Mouse (Mus musculus) liver, embryonic 12.5 days (tissue): ENCODE measurements around the gene Olfr918. TPM values are rescaled to one million over a fixed set of nuclear protein-coding genes. Genes with fewer than 3 reads are reported as not detected.
A peak's percentile ranks its signal among the peaks of the same experiment; 100 is the strongest.

Experiments used
- ATAC-seq: fragments of 200-750 bp; cut with Nextera tagmentation; 2 replicates; pipeline ENCODE4 v1.8.0; 2017; ENCODE audit warnings: moderate number of reproducible peaks, mild to moderate bottlenecking, moderate library complexity
- H3K27ac ChIP-seq: fragments of 300-500 bp; sonication (generic); 2 replicates; pipeline ENCODE4 v1.5.1; 2016; ENCODE audit warnings: mild to moderate bottlenecking
- H3K27me3 ChIP-seq: fragments of 300-500 bp; sonication (generic); replicated peaks from 2 replicates; pipeline ENCODE4 v1.6.1; 2016; ENCODE audit warnings: mild to moderate bottlenecking, moderate library complexity
- H3K36me3 ChIP-seq: fragments of 300-500 bp; sonication (generic); 2 replicates; pipeline ENCODE4 v1.6.1; 2016; ENCODE audit warnings: mild to moderate bottlenecking, moderate library complexity
- H3K4me1 ChIP-seq: fragments of 300-500 bp; sonication (generic); 2 replicates; pipeline ENCODE4 v1.6.1; 2016
- H3K4me2 ChIP-seq: fragments of 300-500 bp; sonication (generic); 2 replicates; pipeline ENCODE4 v1.6.1; 2016; ENCODE audit warnings: mild to moderate bottlenecking, moderate library complexity
- H3K4me3 ChIP-seq: fragments of 300-500 bp; sonication (generic); 2 replicates; pipeline ENCODE4 v1.5.1; 2016; ENCODE audit warnings: mild to moderate bottlenecking, moderate library complexity
- H3K9ac ChIP-seq: fragments of 300-500 bp; sonication (generic); 2 replicates; pipeline ENCODE4 v1.6.1; 2016; ENCODE audit warnings: mild to moderate bottlenecking, moderate library complexity
- H3K9me3 ChIP-seq: fragments of 300-500 bp; sonication (generic); replicated peaks from 2 replicates; pipeline ENCODE4 v1.6.1; 2016; ENCODE audit warnings: mild to moderate bottlenecking, moderate library complexity
- WGBS: fragments of 180-500 bp; shearing (Covaris S2); methylation state at CpG from one replicate; pipeline ENCODE4 v1.1.7; 2016; ENCODE audit not compliant: insufficient replicate concordance; 5-methylcytosine and 5-hydroxymethylcytosine counted together
- polyA plus RNA-seq: library from polyadenylated mRNA; unstranded; fragments of >200 nt; fragmentation: Nextera tagmentation; extraction: Ambion mirVana; gene quantifications from 2 replicates; pipeline ENCODE4 v1.2.1, GENCODE M21; 2016

Gene Olfr918
- not detected in 2 replicates for polyA plus RNA-seq

DNA sequence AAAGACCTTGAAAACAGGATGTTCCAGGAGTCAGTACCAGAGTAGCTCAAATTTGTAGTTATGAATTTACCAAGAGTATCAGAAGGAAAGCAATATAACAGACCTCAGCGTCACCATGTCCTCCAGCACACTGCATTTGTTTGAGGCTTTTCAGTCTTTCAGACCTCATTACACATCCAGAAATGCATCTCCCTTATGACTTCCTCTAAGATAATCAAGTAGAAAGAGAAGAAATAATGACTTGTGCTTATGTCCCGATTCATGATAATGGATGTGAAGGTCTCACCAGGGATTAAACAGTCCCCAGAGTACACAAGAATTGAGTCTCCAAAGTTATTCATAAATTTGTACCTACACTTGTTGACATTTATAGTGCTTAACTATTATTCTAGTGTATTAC lies at the start of gene Olfr918:
Gene Olfr918 (minus strand): TSS at position 101 of the 400 bp plus-strand sequence.
- no peak within 1 kb of the TSS for H3K9ac ChIP-seq
- H3K4me3 ChIP-seq, result no peak within 1 kb of the TSS
- H3K36me3 ChIP-seq, result no peaks in the 10 kb centered on the region
- no peaks in the 10 kb centered on the region for H3K4me1 ChIP-seq
- no peak within 1 kb of the TSS for H3K27ac ChIP-seq
- H3K27me3 ChIP-seq, result no peaks in the 10 kb centered on the region
- ATAC-seq, result no peak
- 70% methylated on average over 2 of the region's 2 CpGs for WGBS
- no peak within 1 kb of the TSS for H3K4me2 ChIP-seq
- no peaks in the 10 kb centered on the region for H3K9me3 ChIP-seq

DNA sequence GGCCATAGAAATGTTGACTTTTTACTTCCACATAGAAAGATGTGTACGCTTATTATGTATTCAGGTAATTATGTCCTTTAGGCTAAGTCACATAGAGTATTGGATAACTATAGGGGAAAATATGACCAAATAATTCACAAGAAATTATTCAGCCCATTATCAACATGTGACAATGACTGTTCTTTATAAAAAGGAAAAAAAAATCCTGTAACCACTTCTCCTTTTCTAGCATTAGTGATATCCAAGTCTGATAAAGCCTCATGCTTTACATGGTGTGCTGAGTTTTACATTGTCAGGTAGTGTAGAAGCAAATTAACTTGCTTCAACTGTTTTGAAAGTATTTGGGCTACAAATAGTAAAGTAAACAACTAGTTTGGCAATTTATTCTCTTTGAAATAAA lies 49.6 kb upstream of the Olfr918 start:
- H3K36me3 ChIP-seq, result peaks cover 31% of the 10 kb centered on the region
- ATAC-seq, result no peak
- no peak overlapping the region for H3K4me3 ChIP-seq
- H3K27ac ChIP-seq, result no peak overlapping the region
- H3K27me3 ChIP-seq, result no peaks in the 10 kb centered on the region
- H3K9ac ChIP-seq, result no peak overlapping the region
- H3K4me1 ChIP-seq, result peaks cover 7% of the 10 kb centered on the region
- H3K4me2 ChIP-seq, result no peak overlapping the region
- no peaks in the 10 kb centered on the region for H3K9me3 ChIP-seq
- 80% methylated on average over 1 of the region's 1 CpGs for WGBS

DNA sequence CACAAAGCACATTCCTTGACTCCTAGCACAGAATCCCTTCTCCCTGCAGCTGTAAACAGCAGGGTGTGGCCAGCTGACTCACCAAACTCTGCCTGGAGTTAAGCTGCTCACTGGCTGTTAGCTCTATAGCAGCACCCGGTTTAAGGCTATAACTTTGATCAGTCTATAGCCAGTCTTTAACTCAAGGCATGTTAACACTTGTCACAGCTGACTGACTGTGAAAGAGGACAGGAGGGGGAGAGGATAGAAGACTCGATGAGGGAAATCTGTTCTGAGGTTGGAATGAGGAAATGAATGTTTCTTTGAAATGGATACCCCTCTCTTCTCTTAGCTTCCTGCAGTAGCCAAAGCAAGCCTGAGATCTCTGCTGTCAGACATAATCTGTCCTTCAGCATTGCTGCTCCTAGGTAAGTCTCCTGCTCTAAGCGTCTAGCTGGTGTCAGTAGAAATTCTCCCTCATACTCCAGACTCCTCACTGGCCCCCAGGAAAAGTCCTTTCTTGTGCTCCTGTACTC lies 44.6 kb upstream of the Olfr918 start:
- no peaks in the 10 kb centered on the region for H3K27me3 ChIP-seq
- peak; percentile 93 for ATAC-seq
- H3K4me3 ChIP-seq, result peak overlapping the region; percentile 66
- 5% methylated on average over 3 of the region's 3 CpGs for WGBS
- H3K36me3 ChIP-seq, result peaks cover 10% of the 10 kb centered on the region
- no peaks in the 10 kb centered on the region for H3K9me3 ChIP-seq
- peaks cover 11% of the 10 kb centered on the region for H3K4me1 ChIP-seq
- H3K9ac ChIP-seq, result peak overlapping the region; percentile 66
- H3K4me2 ChIP-seq, result peak overlapping the region; percentile 76
- H3K27ac ChIP-seq, result peak overlapping the region; percentile 70

DNA sequence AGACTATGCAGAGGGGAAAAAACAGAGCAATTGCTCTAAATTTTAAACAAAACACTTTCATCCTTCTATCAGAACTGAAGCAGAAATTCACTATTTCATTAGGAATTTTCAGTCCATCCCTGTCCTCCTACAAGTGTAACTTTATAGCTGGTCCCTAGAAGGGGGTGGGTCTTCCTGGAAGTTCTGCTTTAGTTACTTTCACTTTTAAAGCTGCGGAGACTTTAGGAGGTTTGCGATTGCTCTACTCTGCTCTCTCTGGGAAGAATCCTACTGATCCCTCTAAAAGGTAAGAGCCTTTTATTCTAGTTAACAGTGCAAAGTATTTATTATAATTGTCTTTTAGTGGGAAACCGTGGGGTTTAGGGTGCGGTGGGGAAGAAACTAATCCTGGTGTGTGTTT lies 43.7 kb upstream of the Olfr918 start, which contains the start of gene Vwa5a:
Gene Vwa5a (plus strand): TSS at position 167 of the 400 bp plus-strand sequence.
- Histone ChIP-seq H3K36me3 (peaks cover 5% of the 10 kb centered on the region; the same call in 1 of the 2 replicates), H3K9me3 (no peaks in the 10 kb centered on the region), H3K9ac (peak within 1 kb of the TSS; percentile 66), H3K27me3 (no peaks in the 10 kb centered on the region), H3K4me1 (peaks cover 11% of the 10 kb centered on the region), H3K27ac (peak within 1 kb of the TSS; percentile 70), H3K4me3 (peak within 1 kb of the TSS; percentile 66), H3K4me2 (peak within 1 kb of the TSS; percentile 76)
- peak; percentile 73 for ATAC-seq
- WGBS, result 1% methylated on average over 4 of the region's 4 CpGs

DNA sequence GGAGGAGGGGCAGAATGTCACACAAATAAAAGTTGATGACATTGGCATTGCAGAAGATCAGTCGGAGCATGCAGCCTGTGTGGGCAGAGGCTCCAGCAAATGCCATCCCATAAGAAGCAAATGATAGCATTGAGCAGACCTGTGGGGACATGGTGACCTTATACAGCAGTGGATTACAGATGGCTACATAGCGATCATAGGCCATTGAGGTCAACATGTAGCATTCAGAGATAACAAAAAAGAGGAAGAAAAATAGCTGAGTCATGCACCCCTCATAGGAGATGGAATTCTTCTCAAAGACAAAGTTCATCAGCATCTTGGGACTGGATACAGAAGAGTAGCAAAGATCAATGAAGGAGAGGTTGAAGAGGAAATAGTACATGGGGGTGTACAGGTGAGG lies 1.5 kb downstream of the Olfr918 start:
- Histone ChIP-seq H3K36me3 (no peaks in the 10 kb centered on the region), H3K27me3 (no peaks in the 10 kb centered on the region), H3K27ac (no peak overlapping the region), H3K4me2 (no peak overlapping the region), H3K4me1 (no peaks in the 10 kb centered on the region), H3K9me3 (no peaks in the 10 kb centered on the region), H3K4me3 (no peak overlapping the region), H3K9ac (no peak overlapping the region)
- ATAC-seq, result no peak
- WGBS, result 47% methylated on average over 2 of the region's 2 CpGs

DNA sequence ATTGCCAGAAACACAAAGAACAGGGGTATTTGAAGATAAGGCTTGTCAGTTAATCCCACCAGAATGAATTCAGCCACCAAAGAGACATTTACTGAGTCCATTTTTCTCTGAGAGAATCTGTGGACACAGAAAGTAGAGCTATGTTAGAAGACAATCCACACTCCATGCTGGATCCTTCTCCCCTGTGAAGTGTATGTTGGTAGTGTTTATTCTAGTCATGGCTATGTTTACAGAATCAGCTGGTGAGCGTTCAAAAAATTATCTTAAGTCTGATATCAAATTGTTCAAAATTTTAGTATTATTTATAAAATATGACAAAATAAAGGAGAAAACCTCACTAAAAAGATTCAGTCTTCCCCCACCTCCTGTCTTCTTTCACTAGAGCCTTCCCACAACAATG lies 8.7 kb downstream of the Olfr918 start, which contains the start of gene Olfr917:
Gene Olfr917 (minus strand): TSS at position 101 of the 400 bp plus-strand sequence.
- WGBS, result 71% methylated on average over 1 of the region's 1 CpGs
- H3K27me3 ChIP-seq, result no peaks in the 10 kb centered on the region
- no peak within 1 kb of the TSS for H3K27ac ChIP-seq
- no peaks in the 10 kb centered on the region for H3K36me3 ChIP-seq
- no peak within 1 kb of the TSS for H3K9ac ChIP-seq
- H3K9me3 ChIP-seq, result no peaks in the 10 kb centered on the region
- no peak within 1 kb of the TSS for H3K4me3 ChIP-seq
- no peak for ATAC-seq
- H3K4me1 ChIP-seq, result no peaks in the 10 kb centered on the region
- H3K4me2 ChIP-seq, result no peak within 1 kb of the TSS

DNA sequence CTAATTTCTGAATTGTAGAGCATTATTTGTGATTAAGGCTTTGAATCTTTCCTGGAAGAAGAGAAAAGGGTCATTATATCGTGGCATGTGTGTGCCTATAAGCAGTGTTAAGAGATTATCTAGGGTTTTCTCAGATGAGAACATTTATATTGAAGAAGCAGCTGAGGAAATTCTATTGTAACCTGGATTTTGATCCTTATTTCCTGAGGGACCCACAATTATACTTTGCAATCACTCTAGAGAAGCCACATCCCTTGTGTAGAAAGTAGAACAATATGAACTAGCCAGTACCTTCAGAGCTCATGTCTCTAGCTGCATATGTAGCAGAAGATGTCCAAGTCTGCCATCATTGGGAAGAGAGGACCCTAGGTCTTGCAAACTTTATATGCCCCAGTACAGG lies 14.6 kb downstream of the Olfr918 start, which contains the start of gene Olfr916:
Gene Olfr916 (minus strand): TSS at position 101 of the 400 bp plus-strand sequence.
- no peaks in the 10 kb centered on the region for H3K27me3 ChIP-seq
- no peak within 1 kb of the TSS for H3K27ac ChIP-seq
- no peak within 1 kb of the TSS for H3K4me3 ChIP-seq
- no peaks in the 10 kb centered on the region for H3K4me1 ChIP-seq
- no peaks in the 10 kb centered on the region for H3K36me3 ChIP-seq
- no peak within 1 kb of the TSS for H3K4me2 ChIP-seq
- WGBS, result 41% methylated on average over 1 of the region's 1 CpGs
- no peaks in the 10 kb centered on the region for H3K9me3 ChIP-seq
- H3K9ac ChIP-seq, result no peak within 1 kb of the TSS
- no peak for ATAC-seq

DNA sequence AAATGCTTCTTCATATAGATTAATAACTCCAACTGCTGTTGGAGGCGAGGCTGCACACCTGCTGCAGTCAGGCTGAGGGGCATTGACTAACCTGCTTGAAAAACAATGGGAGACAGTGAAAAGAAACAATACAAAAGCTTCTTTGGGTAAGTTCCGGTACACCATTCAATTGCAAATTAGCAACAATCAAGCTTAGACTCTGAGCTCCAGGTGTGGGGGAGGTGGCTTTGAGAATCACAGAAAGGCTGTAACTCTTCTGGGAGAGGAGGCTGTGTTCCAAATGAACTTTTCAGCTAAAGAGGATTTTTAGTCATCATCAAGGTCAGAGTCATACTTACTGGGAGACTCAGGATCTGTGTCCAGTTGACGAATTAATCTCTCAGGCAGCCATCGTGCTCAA lies 42.0 kb downstream of the Olfr918 start:
- Histone ChIP-seq H3K4me2 (no peak overlapping the region), H3K9ac (no peak overlapping the region), H3K27me3 (no peaks in the 10 kb centered on the region), H3K4me3 (no peak overlapping the region), H3K4me1 (no peaks in the 10 kb centered on the region), H3K36me3 (no peaks in the 10 kb centered on the region), H3K27ac (no peak overlapping the region), H3K9me3 (0 out of 2 replicates have a peak, but pooled peaks cover 3% of the 10 kb centered on the region)
- WGBS, result 72% methylated on average over 4 of the region's 4 CpGs
- ATAC-seq, result no peak

Other genes with a start within 250 kb of the Olfr918 start
- not detected in 2 replicates for gene Olfr901, start 245.1 kb downstream of the Olfr918 start, polyA plus RNA-seq
- not detected in 2 replicates for gene Olfr902, start 226.9 kb downstream of the Olfr918 start, polyA plus RNA-seq
- not detected in 2 replicates for gene Olfr904, start 211.5 kb downstream of the Olfr918 start, polyA plus RNA-seq
- not detected in 2 replicates for gene Olfr905, start 203.5 kb downstream of the Olfr918 start, polyA plus RNA-seq
- not detected in 2 replicates for gene Olfr906, start 187.5 kb downstream of the Olfr918 start, polyA plus RNA-seq
- not detected in 2 replicates for gene Olfr907, start 178.8 kb downstream of the Olfr918 start, polyA plus RNA-seq
- not detected in 2 replicates for gene Olfr911-ps1, start 153.0 kb downstream of the Olfr918 start, polyA plus RNA-seq
- gene Olfr910, start 136.8 kb downstream of the Olfr918 start, polyA plus RNA-seq, result not detected in 2 replicates
- gene Olfr912, start 94.4 kb downstream of the Olfr918 start, polyA plus RNA-seq, result not detected in 2 replicates
- not detected in 2 replicates for gene Olfr913, start 81.8 kb downstream of the Olfr918 start, polyA plus RNA-seq
- gene Olfr914, start 69.5 kb downstream of the Olfr918 start, polyA plus RNA-seq, result not detected in 2 replicates
- not detected in 2 replicates for gene Olfr916, start 14.7 kb downstream of the Olfr918 start, polyA plus RNA-seq
- not detected in 2 replicates for gene Olfr917, start 8.8 kb downstream of the Olfr918 start, polyA plus RNA-seq
- gene Olfr919, start 29.1 kb upstream of the Olfr918 start, polyA plus RNA-seq, result not detected in 2 replicates
- gene Vwa5a, start 43.7 kb upstream of the Olfr918 start, polyA plus RNA-seq, result 9.0 and 9.2 TPM in 2 replicates
- gene Olfr920, start 77.7 kb upstream of the Olfr918 start, polyA plus RNA-seq, result not detected in 2 replicates
- gene Olfr921, start 98.5 kb upstream of the Olfr918 start, polyA plus RNA-seq, result not detected in 2 replicates
- not detected in 2 replicates for gene Olfr922, start 140.0 kb upstream of the Olfr918 start, polyA plus RNA-seq
- not detected in 2 replicates for gene Olfr923, start 151.9 kb upstream of the Olfr918 start, polyA plus RNA-seq
- not detected in 2 replicates for gene Olfr924, start 169.8 kb upstream of the Olfr918 start, polyA plus RNA-seq
- gene Olfr26, start 180.5 kb upstream of the Olfr918 start, polyA plus RNA-seq, result not detected in 2 replicates
- not detected in 2 replicates for gene Olfr926, start 202.5 kb upstream of the Olfr918 start, polyA plus RNA-seq